Mouse (Mus musculus): ENCODE results near the gene Ubxn10. TPM values are rescaled to one million over a fixed set of nuclear protein-coding genes. Genes with fewer than 3 reads are reported as not detected.

Ubxn10 gene
- polyA plus RNA-seq, 1 experiment from 2014 or later, result 3.4 TPM

GRCm38 (mm10) chr4:138724354-138725126, 12.4 kb downstream of the Ubxn10 start, which contains the start of gene Pla2g2c:
TSS of gene Pla2g2c (plus strand) at chr4:138724792.
- Histone ChIP-seq H3K4me2 (ENCODE audit: low read length) (peak within 1 kb of the TSS; percentile 51), H3K4me1 (ENCODE audit: control insufficient read depth, insufficient read depth, low read length) (peaks cover 17% of the 10 kb centered on the region), H3K27me3 (replicated peaks; ENCODE audit: control insufficient read depth, insufficient read depth, low read length) (no peaks in the 10 kb centered on the region), H3K27ac (ENCODE audit: low read depth, low read length) (no peak within 1 kb of the TSS), H3K36me3 (ENCODE audit: control insufficient read depth, insufficient read depth, low read length) (no peaks in the 10 kb centered on the region), H3K9ac (ENCODE audit: low read length) (peak within 1 kb of the TSS; percentile 40), H3K4me3 (ENCODE audit: low read depth, low read length) (peak within 1 kb of the TSS; percentile 16), H3K9me3 (replicated peaks; ENCODE audit: control insufficient read depth, low read length) (no peaks in the 10 kb centered on the region)
- 53% methylated on average over 18 of the region's 18 CpGs for WGBS
- ATAC-seq (no peak), DNase-seq (ENCODE audit: low spot score) (no peak)

- no peak for DNase-seq (ENCODE audit: low spot score)
- H3K27ac ChIP-seq (ENCODE audit: low read depth, low read length), result no peak overlapping the region
Measured at GRCm38 (mm10) chr4:138723493-138724281, 13.3 kb downstream of the Ubxn10 start.

GRCm38 (mm10) chr4:138719264-138719596, 17.7 kb downstream of the Ubxn10 start:
- DNase-seq (ENCODE audit: low spot score) (no peak), ATAC-seq (no peak)
- H3K36me3 ChIP-seq (ENCODE audit: control insufficient read depth, insufficient read depth, low read length), result no peaks in the 10 kb centered on the region
- 0 out of 2 replicates have a peak, but pooled peaks cover 5% of the 10 kb centered on the region for H3K4me1 ChIP-seq (ENCODE audit: control insufficient read depth, insufficient read depth, low read length)
- H3K27ac ChIP-seq (ENCODE audit: low read depth, low read length), result no peak overlapping the region
- 82% methylated on average over 5 of the region's 5 CpGs for WGBS
- H3K4me2 ChIP-seq (ENCODE audit: low read length), result no peak overlapping the region
- H3K9me3 ChIP-seq (replicated peaks; ENCODE audit: control insufficient read depth, low read length), result no peaks in the 10 kb centered on the region
- no peak overlapping the region for H3K4me3 ChIP-seq (ENCODE audit: low read depth, low read length)
- H3K27me3 ChIP-seq (replicated peaks; ENCODE audit: control insufficient read depth, insufficient read depth, low read length), result no peaks in the 10 kb centered on the region
- H3K9ac ChIP-seq (ENCODE audit: low read length), result no peak overlapping the region

More at GRCm38 (mm10) chr4:138723493-138724281, 13.3 kb downstream of the Ubxn10 start:
- Histone ChIP-seq H3K36me3 (ENCODE audit: control insufficient read depth, insufficient read depth, low read length) (no peaks in the 10 kb centered on the region), H3K4me1 (ENCODE audit: control insufficient read depth, insufficient read depth, low read length) (peaks cover 13% of the 10 kb centered on the region), H3K4me3 (ENCODE audit: low read depth, low read length) (no peak overlapping the region), H3K27me3 (replicated peaks; ENCODE audit: control insufficient read depth, insufficient read depth, low read length) (no peaks in the 10 kb centered on the region), H3K9ac (ENCODE audit: low read length) (no peak overlapping the region), H3K4me2 (ENCODE audit: low read length) (no peak overlapping the region), H3K9me3 (replicated peaks; ENCODE audit: control insufficient read depth, low read length) (no peaks in the 10 kb centered on the region)
- 71% methylated on average over 15 of the region's 15 CpGs for WGBS
- no peak for ATAC-seq

- WGBS, result 83% methylated on average over 5 of the region's 5 CpGs
- no peaks in the 10 kb centered on the region for H3K36me3 ChIP-seq (ENCODE audit: control insufficient read depth, insufficient read depth, low read length)
- H3K4me1 ChIP-seq (ENCODE audit: control insufficient read depth, insufficient read depth, low read length), result no peaks in the 10 kb centered on the region
- ATAC-seq (no peak), DNase-seq (ENCODE audit: low spot score) (no peak)
- H3K4me3 ChIP-seq (ENCODE audit: low read depth, low read length), result no peak overlapping the region
- H3K9ac ChIP-seq (ENCODE audit: low read length), result no peak overlapping the region
- H3K27ac ChIP-seq (ENCODE audit: low read depth, low read length), result no peak overlapping the region
- no peaks in the 10 kb centered on the region for H3K27me3 ChIP-seq (replicated peaks; ENCODE audit: control insufficient read depth, insufficient read depth, low read length)
- no peaks in the 10 kb centered on the region for H3K9me3 ChIP-seq (replicated peaks; ENCODE audit: control insufficient read depth, low read length)
- no peak overlapping the region for H3K4me2 ChIP-seq (ENCODE audit: low read length)
Measured at GRCm38 (mm10) chr4:138718586-138719263, 18.2 kb downstream of the Ubxn10 start.

GRCm38 (mm10) chr4:138716697-138717096, 20.3 kb downstream of the Ubxn10 start:
- Histone ChIP-seq H3K4me1 (ENCODE audit: control insufficient read depth, insufficient read depth, low read length) (no peaks in the 10 kb centered on the region), H3K4me3 (ENCODE audit: low read depth, low read length) (no peak overlapping the region), H3K9ac (ENCODE audit: low read length) (no peak overlapping the region), H3K27me3 (replicated peaks; ENCODE audit: control insufficient read depth, insufficient read depth, low read length) (no peaks in the 10 kb centered on the region), H3K9me3 (replicated peaks; ENCODE audit: control insufficient read depth, low read length) (no peaks in the 10 kb centered on the region), H3K4me2 (ENCODE audit: low read length) (no peak overlapping the region), H3K27ac (ENCODE audit: low read depth, low read length) (no peak overlapping the region), H3K36me3 (ENCODE audit: control insufficient read depth, insufficient read depth, low read length) (no peaks in the 10 kb centered on the region)
- no peak for DNase-seq (ENCODE audit: low spot score)
- WGBS, result 89% methylated on average over 9 of the region's 9 CpGs
- no peak for ATAC-seq

GRCm38 (mm10) chr4:138714186-138714585, 22.8 kb downstream of the Ubxn10 start:
- peaks cover 8% of the 10 kb centered on the region for H3K4me1 ChIP-seq (ENCODE audit: control insufficient read depth, insufficient read depth, low read length)
- DNase-seq (ENCODE audit: low spot score) (no peak), ATAC-seq (no peak)
- H3K4me2 ChIP-seq (ENCODE audit: low read length), result no peak overlapping the region
- H3K27me3 ChIP-seq (replicated peaks; ENCODE audit: control insufficient read depth, insufficient read depth, low read length), result no peaks in the 10 kb centered on the region
- 80% methylated on average over 1 of the region's 1 CpGs for WGBS
- no peak overlapping the region for H3K9ac ChIP-seq (ENCODE audit: low read length)
- H3K36me3 ChIP-seq (ENCODE audit: control insufficient read depth, insufficient read depth, low read length), result no peaks in the 10 kb centered on the region
- H3K9me3 ChIP-seq (replicated peaks; ENCODE audit: control insufficient read depth, low read length), result no peaks in the 10 kb centered on the region
- no peak overlapping the region for H3K27ac ChIP-seq (ENCODE audit: low read depth, low read length)
- H3K4me3 ChIP-seq (ENCODE audit: low read depth, low read length), result no peak overlapping the region

- 83% methylated on average over 8 of the region's 8 CpGs for WGBS
- Histone ChIP-seq H3K4me3 (ENCODE audit: low read depth, low read length) (no peak overlapping the region), H3K27me3 (replicated peaks; ENCODE audit: control insufficient read depth, insufficient read depth, low read length) (no peaks in the 10 kb centered on the region), H3K9ac (ENCODE audit: low read length) (no peak overlapping the region), H3K4me1 (ENCODE audit: control insufficient read depth, insufficient read depth, low read length) (peaks cover 8% of the 10 kb centered on the region), H3K4me2 (ENCODE audit: low read length) (no peak overlapping the region), H3K27ac (ENCODE audit: low read depth, low read length) (no peak overlapping the region), H3K36me3 (ENCODE audit: control insufficient read depth, insufficient read depth, low read length) (no peaks in the 10 kb centered on the region), H3K9me3 (replicated peaks; ENCODE audit: control insufficient read depth, low read length) (no peaks in the 10 kb centered on the region)
- DNase-seq (ENCODE audit: low spot score) (no peak), ATAC-seq (no peak)
Measured at GRCm38 (mm10) chr4:138712621-138713020, 24.3 kb downstream of the Ubxn10 start.

GRCm38 (mm10) chr4:138712096-138712495, 24.9 kb downstream of the Ubxn10 start:
- ATAC-seq (no peak), DNase-seq (ENCODE audit: low spot score) (no peak)
- Histone ChIP-seq H3K9me3 (replicated peaks; ENCODE audit: control insufficient read depth, low read length) (no peaks in the 10 kb centered on the region), H3K4me1 (ENCODE audit: control insufficient read depth, insufficient read depth, low read length) (peaks cover 8% of the 10 kb centered on the region), H3K27me3 (replicated peaks; ENCODE audit: control insufficient read depth, insufficient read depth, low read length) (no peaks in the 10 kb centered on the region), H3K9ac (ENCODE audit: low read length) (no peak overlapping the region), H3K27ac (ENCODE audit: low read depth, low read length) (no peak overlapping the region), H3K36me3 (ENCODE audit: control insufficient read depth, insufficient read depth, low read length) (no peaks in the 10 kb centered on the region), H3K4me2 (ENCODE audit: low read length) (no peak overlapping the region), H3K4me3 (ENCODE audit: low read depth, low read length) (no peak overlapping the region)
- WGBS, result 92% methylated on average over 11 of the region's 11 CpGs
